Mouse (Mus musculus): ENCODE results near the gene Cad. TPM values are rescaled to one million over a fixed set of nuclear protein-coding genes. Genes with fewer than 3 reads are reported as not detected.

Gene Cad
- polyA plus RNA-seq, 1 experiment from 2014 or later: 4.2 TPM

DNA sequence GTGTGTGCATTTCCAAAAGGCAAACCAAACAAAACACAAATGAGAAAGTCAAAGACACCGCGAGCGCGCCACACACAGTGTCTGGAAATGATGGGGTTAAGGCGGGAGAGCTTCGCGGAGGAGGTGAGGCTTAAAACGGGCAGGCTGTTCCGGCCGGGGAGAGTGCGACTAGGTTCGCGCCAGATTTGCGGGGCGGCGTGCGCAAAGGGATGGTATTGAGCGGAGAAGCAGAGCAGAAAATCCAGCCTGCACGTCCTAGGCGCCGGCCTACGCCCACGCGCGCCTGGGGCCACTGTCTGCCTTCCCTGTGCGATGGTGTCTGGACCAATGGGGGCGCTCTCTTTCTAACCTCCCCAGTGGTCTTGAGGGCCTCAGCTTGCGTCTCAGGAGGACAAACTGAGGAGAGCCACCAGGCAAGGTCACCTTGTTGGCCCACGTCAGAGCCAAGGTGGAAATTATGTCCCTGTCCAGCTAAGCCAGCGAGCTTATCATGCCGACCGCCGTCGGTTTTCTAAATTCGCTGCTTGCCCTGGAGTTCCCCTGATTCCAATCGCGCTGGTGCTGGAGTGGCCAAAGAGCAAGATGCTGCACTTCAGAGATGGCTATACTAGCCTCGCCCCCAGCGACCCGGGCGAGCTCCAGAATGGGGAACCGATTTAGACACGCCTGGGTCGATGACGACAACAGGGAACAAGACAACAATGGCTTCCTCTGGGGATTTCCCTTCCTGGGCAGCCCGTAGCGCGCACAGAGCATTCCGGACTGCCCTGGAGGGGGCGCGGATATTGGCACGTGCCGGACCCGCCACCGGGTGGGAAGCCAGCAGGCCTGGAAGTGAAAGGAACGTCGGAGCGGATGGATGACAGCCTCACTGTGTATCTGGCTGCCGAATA is 40.5 kb downstream of the Cad start:
- Histone ChIP-seq H3K4me2 (ENCODE audit: low read depth, low read length) (peak overlapping the region; percentile 71), H3K4me3 (ENCODE audit: low read depth, low read length) (peak overlapping the region; percentile 27), H3K9ac (replicated peaks) (0 out of 2 replicates have a peak overlapping the region, but pooled peaks have one; percentile 30), H3K4me1 (ENCODE audit: insufficient read depth) (peaks cover 15% of the 10 kb centered on the region), H3K36me3 (replicated peaks; ENCODE audit: insufficient read depth, low read length) (no peaks in the 10 kb centered on the region), H3K27me3 (ENCODE audit: insufficient read depth, low read length) (peaks cover 74% of the 10 kb centered on the region), H3K27ac (ENCODE audit: low read depth) (no peak overlapping the region), H3K9me3 (ENCODE audit: low read length) (no peaks in the 10 kb centered on the region)
- DNase-seq: peak; percentile 67
- under 1% methylated on average over 59 of the region's 59 CpGs for WGBS (ENCODE audit: insufficient replicate concordance)
- TF ChIP-seq EP300 (IDR thresholded peaks at IDR 0.05; ENCODE audit: low read depth) (no peak), CTCF (IDR thresholded peaks at IDR 0.05; ENCODE audit: low read depth) (0 out of 2 replicates have a peak, but pooled peaks have one; percentile 20)
- peak; percentile 44 for ATAC-seq

DNA sequence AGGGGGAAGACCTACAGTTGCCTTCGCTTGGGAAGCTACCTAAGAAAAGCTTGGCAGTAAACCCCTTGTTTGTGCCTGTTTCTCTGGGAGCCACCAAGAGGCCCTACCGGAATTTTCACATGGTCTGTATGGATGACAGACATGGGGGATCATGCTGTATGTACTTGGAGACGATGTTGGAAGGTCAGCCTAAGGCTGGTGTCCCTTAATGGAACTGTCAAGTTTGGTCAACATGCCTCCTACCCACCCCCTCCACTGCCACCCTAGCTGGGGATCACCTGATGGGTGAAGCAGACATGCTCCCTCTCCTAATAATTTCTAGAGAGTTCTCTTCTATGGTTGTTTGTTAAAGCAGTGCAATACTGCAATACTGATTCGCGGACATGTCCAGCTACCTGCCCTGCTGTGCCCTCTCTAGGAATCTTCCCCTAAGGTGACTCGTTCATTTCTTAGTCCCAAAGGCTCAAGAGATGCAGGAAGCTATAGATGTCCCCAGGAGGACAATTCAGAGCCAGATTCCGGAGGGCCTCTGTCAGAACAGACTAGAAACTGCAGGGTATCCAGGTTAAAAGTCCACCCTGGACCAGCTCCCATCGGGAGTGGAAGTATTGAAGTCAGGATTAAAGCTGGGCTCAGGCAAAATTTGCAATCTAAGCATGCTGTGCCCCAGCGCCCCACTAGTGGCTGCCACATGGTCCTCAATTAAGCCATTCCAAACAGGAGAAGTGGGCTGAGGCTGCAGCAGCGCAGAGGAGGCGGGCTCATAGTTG is 41.3 kb downstream of the Cad start:
- WGBS (ENCODE audit: insufficient replicate concordance): 26% methylated on average over 11 of the region's 11 CpGs
- Histone ChIP-seq H3K9me3 (ENCODE audit: low read length) (no peaks in the 10 kb centered on the region), H3K4me2 (ENCODE audit: low read depth, low read length) (peak overlapping the region; percentile 71), H3K4me1 (ENCODE audit: insufficient read depth) (peaks cover 15% of the 10 kb centered on the region), H3K27me3 (ENCODE audit: insufficient read depth, low read length) (peaks cover 68% of the 10 kb centered on the region), H3K27ac (ENCODE audit: low read depth) (no peak overlapping the region), H3K4me3 (ENCODE audit: low read depth, low read length) (peak overlapping the region; percentile 27; the same call in 1 of the 2 replicates), H3K36me3 (replicated peaks; ENCODE audit: insufficient read depth, low read length) (no peaks in the 10 kb centered on the region), H3K9ac (replicated peaks) (0 out of 2 replicates have a peak overlapping the region, but pooled peaks have one; percentile 30)
- DNase-seq: peak; percentile 17
- TF ChIP-seq CTCF (IDR thresholded peaks at IDR 0.05; ENCODE audit: low read depth) (no peak), EP300 (IDR thresholded peaks at IDR 0.05; ENCODE audit: low read depth) (no peak)
- no peak for ATAC-seq

- H3K27ac ChIP-seq (ENCODE audit: low read depth): no peak within 1 kb of the TSS
- TF ChIP-seq EP300 (IDR thresholded peaks at IDR 0.05; ENCODE audit: low read depth): no peak
- no peak for TF ChIP-seq CTCF (IDR thresholded peaks at IDR 0.05; ENCODE audit: low read depth)
- H3K36me3 ChIP-seq (replicated peaks; ENCODE audit: insufficient read depth, low read length): no peaks in the 10 kb centered on the region
- ATAC-seq (no peak), DNase-seq (no peak)
- WGBS (ENCODE audit: insufficient replicate concordance): 64% methylated on average over 9 of the region's 9 CpGs
- no peaks in the 10 kb centered on the region for H3K27me3 ChIP-seq (ENCODE audit: insufficient read depth, low read length)
- H3K4me1 ChIP-seq (ENCODE audit: insufficient read depth): no peaks in the 10 kb centered on the region
- no peak within 1 kb of the TSS for H3K4me3 ChIP-seq (ENCODE audit: low read depth, low read length)
- no peak within 1 kb of the TSS for H3K4me2 ChIP-seq (ENCODE audit: low read depth, low read length)
- H3K9ac ChIP-seq (replicated peaks): no peak within 1 kb of the TSS
- no peaks in the 10 kb centered on the region for H3K9me3 ChIP-seq (ENCODE audit: low read length)
These were observed 51.3 kb downstream of the Cad start, which contains the start of gene Dnajc5g for GRCm38 (mm10) chr5:31105814-31106335. Dnajc5g (plus strand) TSS chr5:31106285.

DNA sequence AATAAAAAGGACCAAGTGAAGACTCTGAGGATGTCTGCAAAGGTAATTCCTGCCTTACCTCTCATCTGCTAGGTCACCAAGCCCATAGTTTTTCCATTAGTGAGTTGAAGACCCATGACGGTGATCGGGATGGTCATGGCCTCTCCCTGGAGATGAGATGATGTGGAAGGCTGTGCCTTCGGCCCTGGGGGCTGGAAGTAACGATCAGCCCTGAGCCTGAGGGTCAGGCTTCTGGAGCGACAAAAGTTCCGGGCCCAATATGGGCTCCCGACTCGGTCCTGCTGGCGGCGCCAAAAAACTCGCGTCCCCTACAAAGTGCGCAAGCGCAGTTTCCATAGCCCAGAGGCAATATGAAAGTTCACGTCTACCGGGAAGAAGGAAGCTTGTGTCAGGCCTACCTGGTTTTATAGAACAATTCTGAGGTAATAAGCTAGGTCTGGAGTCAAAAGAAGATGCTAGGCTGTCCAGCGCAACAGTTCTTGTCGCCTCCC is 53.5 kb downstream of the Cad start, which contains the start of gene Slc30a3:
Slc30a3 (minus strand) TSS at position 238 of the 491 bp plus-strand sequence.
- Histone ChIP-seq H3K4me1 (ENCODE audit: insufficient read depth) (no peaks in the 10 kb centered on the region), H3K27ac (ENCODE audit: low read depth) (no peak within 1 kb of the TSS), H3K4me2 (ENCODE audit: low read depth, low read length) (no peak within 1 kb of the TSS), H3K9me3 (ENCODE audit: low read length) (no peaks in the 10 kb centered on the region), H3K27me3 (ENCODE audit: insufficient read depth, low read length) (no peaks in the 10 kb centered on the region), H3K36me3 (replicated peaks; ENCODE audit: insufficient read depth, low read length) (no peaks in the 10 kb centered on the region), H3K4me3 (ENCODE audit: low read depth, low read length) (no peak within 1 kb of the TSS), H3K9ac (replicated peaks) (no peak within 1 kb of the TSS)
- no peak for DNase-seq
- ATAC-seq: no peak
- 86% methylated on average over 18 of the region's 18 CpGs for WGBS (ENCODE audit: insufficient replicate concordance)
- TF ChIP-seq EP300 (IDR thresholded peaks at IDR 0.05; ENCODE audit: low read depth) (no peak), CTCF (IDR thresholded peaks at IDR 0.05; ENCODE audit: low read depth) (no peak)

GRCm38 (mm10) chr5:31110781-31111180 is 56.2 kb downstream of the Cad start:
- 14% methylated on average over 7 of the region's 7 CpGs for WGBS (ENCODE audit: insufficient replicate concordance)
- no peaks in the 10 kb centered on the region for H3K36me3 ChIP-seq (replicated peaks; ENCODE audit: insufficient read depth, low read length)
- H3K9ac ChIP-seq (replicated peaks): no peak overlapping the region
- no peaks in the 10 kb centered on the region for H3K4me1 ChIP-seq (ENCODE audit: insufficient read depth)
- no peak overlapping the region for H3K4me3 ChIP-seq (ENCODE audit: low read depth, low read length)
- no peak overlapping the region for H3K27ac ChIP-seq (ENCODE audit: low read depth)
- no peaks in the 10 kb centered on the region for H3K9me3 ChIP-seq (ENCODE audit: low read length)
- DNase-seq: no peak
- no peak overlapping the region for H3K4me2 ChIP-seq (ENCODE audit: low read depth, low read length)
- peak; percentile 61 for TF ChIP-seq CTCF (IDR thresholded peaks at IDR 0.05; ENCODE audit: low read depth)
- TF ChIP-seq EP300 (IDR thresholded peaks at IDR 0.05; ENCODE audit: low read depth): no peak
- H3K27me3 ChIP-seq (ENCODE audit: insufficient read depth, low read length): no peaks in the 10 kb centered on the region
- no peak for ATAC-seq

All from liver, postnatal 0 days (tissue).